Mouse (Mus musculus) cerebellum, adult 2 months (tissue): ENCODE measurements at regions not wholly inside any gene's neighbourhood (a gene's known extent, or its start where the extent isn't known, plus 50 kb on each side); places are given as distances from the start of the nearest gene placed in this dataset.

Source experiments
- CTCF ChIP-seq: fragments of 200-500 bp; IDR thresholded peaks from 2 replicates; pipeline ENCODE4 v1.5.1; 2011; ENCODE audit warnings: low read depth, mild to moderate bottlenecking, control low read depth, low read length, moderate library complexity, borderline replicate concordance; ENCODE audit not compliant: insufficient read depth
- POLR2A ChIP-seq: fragments of 200-500 bp; IDR thresholded peaks from 2 replicates; pipeline ENCODE4 v1.6.1; 2011; ENCODE audit warnings: low read length, control low read depth, borderline replicate concordance; ENCODE audit not compliant: insufficient read depth

GRCm38 (mm10) chr3:17324816-17325215 is 623.4 kb upstream of the Cypt12 start:
- TF ChIP-seq CTCF, result no peak
- TF ChIP-seq POLR2A, result no peak
